Mouse (Mus musculus) MEL (cell line): ENCODE measurements around the gene Glt28d2.

Source experiments
- CTCF ChIP-seq, 3 experiments: IDR thresholded peaks in 2 of 3; conservative IDR thresholded peaks in 1 of 3; 2 replicates each; pipeline ENCODE4 v1.5.1; 2011 to 2012; ENCODE audit warnings: low read length in 3 of 3, low read depth in 2 of 3, mild to moderate bottlenecking in 2 of 3, improper control_type of control experiment in 1 of 3, inconsistent platforms in 1 of 3, mixed read lengths in 1 of 3, moderate library complexity in 1 of 3; ENCODE audit not compliant: control insufficient read depth in 1 of 3, insufficient read depth in 1 of 3, poor library complexity in 1 of 3, severe bottlenecking in 1 of 3
- E2F4 ChIP-seq: IDR thresholded peaks from 2 replicates; pipeline ENCODE4 v1.6.1; 2011; ENCODE audit warnings: low read depth, low read length, improper control_type of control experiment, borderline replicate concordance
- ETS1 ChIP-seq: IDR thresholded peaks from 2 replicates; pipeline ENCODE4 v1.6.1; 2012; ENCODE audit warnings: low read depth, mild to moderate bottlenecking, inconsistent platforms, low read length, improper control_type of control experiment, moderate library complexity
- GATA1 ChIP-seq: IDR thresholded peaks from 2 replicates; pipeline ENCODE4 v1.6.1; 2011; ENCODE audit warnings: low read depth, low read length, improper control_type of control experiment
- HCFC1 ChIP-seq: IDR thresholded peaks from 2 replicates; pipeline ENCODE4 v1.6.1; 2012; ENCODE audit warnings: low read depth, mild to moderate bottlenecking, inconsistent platforms, low read length, improper control_type of control experiment, moderate library complexity
- MAFK ChIP-seq: IDR thresholded peaks from 2 replicates; pipeline ENCODE4 v1.6.1; 2011; ENCODE audit warnings: low read depth, mild to moderate bottlenecking, low read length, improper control_type of control experiment, borderline replicate concordance
- MAX ChIP-seq: IDR thresholded peaks from 2 replicates; pipeline ENCODE4 v1.6.1; 2011; ENCODE audit warnings: low read length, improper control_type of control experiment
- POLR2A ChIP-seq, 2 experiments: IDR thresholded peaks; 2 replicates each; pipeline ENCODE4 v1.6.1; 2011 to 2012; ENCODE audit warnings: low read length in 2 of 2, mild to moderate bottlenecking in 2 of 2, control low read depth in 1 of 2, improper control_type of control experiment in 1 of 2, low read depth in 1 of 2, moderate library complexity in 1 of 2; ENCODE audit not compliant: control insufficient read depth in 1 of 2, insufficient read depth in 1 of 2, poor library complexity in 1 of 2
- RCOR1 ChIP-seq: IDR thresholded peaks from 2 replicates; pipeline ENCODE4 v1.6.1; 2012; ENCODE audit warnings: low read depth, mild to moderate bottlenecking, inconsistent platforms, low read length, improper control_type of control experiment
- TAL1 ChIP-seq: IDR thresholded peaks from 2 replicates; pipeline ENCODE4 v1.6.1; 2012; ENCODE audit warnings: mild to moderate bottlenecking, inconsistent platforms, low read length, moderate library complexity, mixed read lengths
- TBP ChIP-seq: IDR thresholded peaks from 2 replicates; pipeline ENCODE4 v1.8.0; 2011; ENCODE audit warnings: low read depth, low read length, improper control_type of control experiment
- TCF12 ChIP-seq: IDR thresholded peaks from 2 replicates; pipeline ENCODE4 v1.6.1; 2014; ENCODE audit warnings: low read depth, mild to moderate bottlenecking, inconsistent platforms, low read length, improper control_type of control experiment, moderate library complexity

GRCm38 (mm10) chr3:85827283-85827682 is 60.0 kb downstream of the Glt28d2 start:
- TF ChIP-seq POLR2A (IDR thresholded peaks at IDR 0.05; ENCODE audit: control insufficient read depth in 1 of 2, insufficient read depth in 1 of 2, low read depth in 1 of 2, low read length in 2 of 2, poor library complexity in 1 of 2) (no peak), CTCF (IDR thresholded peaks at IDR 0.05 in 2 of 3, conservative IDR thresholded peaks at IDR 0.05 in 1 of 3; ENCODE audit: control insufficient read depth in 1 of 3, insufficient read depth in 1 of 3, low read depth in 2 of 3, low read length in 3 of 3, poor library complexity in 1 of 3, severe bottlenecking in 1 of 3) (no peak), TBP (no peak), TCF12 (no peak), TAL1 (no peak), MAFK (no peak), ETS1 (no peak), MAX (no peak), E2F4 (no peak), GATA1 (no peak), RCOR1 (no peak), HCFC1 (no peak)
